Mouse (Mus musculus): ENCODE data around the gene Rbm47. TPM values are rescaled to one million over a fixed set of nuclear protein-coding genes. Genes with fewer than 3 reads are reported as not detected.

Rbm47 gene
- polyA plus RNA-seq, 1 experiment from 2014 or later = 75.0 TPM

DNA sequence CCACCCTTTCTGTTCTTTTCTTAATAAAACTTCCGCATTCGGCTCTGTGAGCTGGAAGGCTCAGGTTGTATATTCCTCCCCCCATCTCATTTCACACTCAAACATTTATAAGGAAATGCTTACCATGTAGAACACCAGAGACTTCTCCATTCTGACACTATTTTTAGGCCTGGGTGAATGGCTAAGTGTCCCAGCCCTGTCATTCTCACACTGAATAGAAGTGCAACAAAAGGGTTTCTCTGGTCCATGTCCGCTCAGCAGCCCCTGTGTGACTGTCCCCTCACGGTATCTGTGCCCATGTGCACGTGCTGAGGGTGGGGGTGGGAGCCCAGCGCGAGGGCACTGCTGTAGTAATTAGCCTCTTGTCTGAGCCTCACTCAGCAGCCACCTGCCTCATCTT, 105.7 kb downstream of the Rbm47 start:
- 49% methylated on average over 7 of the region's 7 CpGs for WGBS
- H3K4me3 ChIP-seq (ENCODE audit: low read length) = no peak overlapping the region
- H3K9me3 ChIP-seq (ENCODE audit: low read length) = no peaks in the 10 kb centered on the region
- H3K4me2 ChIP-seq (replicated peaks; ENCODE audit: low read depth, low read length) = no peak overlapping the region
- H3K4me1 ChIP-seq (ENCODE audit: insufficient read depth, low read length) = peaks cover 31% of the 10 kb centered on the region
- H3K27ac ChIP-seq (ENCODE audit: low read length) = peak overlapping the region; percentile 54
- H3K9ac ChIP-seq (replicated peaks; ENCODE audit: low read length) = no peak overlapping the region
- H3K27me3 ChIP-seq (ENCODE audit: insufficient read depth, low read length) = no peaks in the 10 kb centered on the region
- ATAC-seq (ENCODE audit: low FRiP score, low TSS enrichment) = no peak
- H3K36me3 ChIP-seq (ENCODE audit: insufficient read depth, low read length) = no peaks in the 10 kb centered on the region

DNA sequence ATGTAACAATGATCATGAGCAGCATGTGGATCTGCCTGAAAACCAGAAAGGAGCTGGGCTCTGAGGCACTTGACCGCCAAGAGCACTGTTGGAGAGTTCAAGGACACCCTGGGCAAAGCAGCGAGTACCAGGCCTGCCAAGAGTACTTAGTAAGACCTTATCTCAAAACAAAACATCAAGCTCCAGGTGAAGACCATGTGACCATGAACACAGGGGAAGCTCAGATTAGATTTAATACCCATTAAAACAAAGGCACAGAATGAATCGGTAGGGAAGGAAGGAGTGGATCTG, 110.0 kb downstream of the Rbm47 start:
- Histone ChIP-seq H3K4me2 (replicated peaks; ENCODE audit: low read depth, low read length) (no peak overlapping the region), H3K9ac (replicated peaks; ENCODE audit: low read length) (no peak overlapping the region; the same call in 1 of the 2 replicates), H3K9me3 (ENCODE audit: low read length) (no peaks in the 10 kb centered on the region), H3K27me3 (ENCODE audit: insufficient read depth, low read length) (no peaks in the 10 kb centered on the region), H3K27ac (ENCODE audit: low read length) (peak overlapping the region; percentile 81), H3K4me1 (ENCODE audit: insufficient read depth, low read length) (peaks cover 26% of the 10 kb centered on the region), H3K4me3 (ENCODE audit: low read length) (no peak overlapping the region), H3K36me3 (ENCODE audit: insufficient read depth, low read length) (no peaks in the 10 kb centered on the region)
- WGBS = 64% methylated on average over 3 of the region's 3 CpGs
- no peak for ATAC-seq (ENCODE audit: low FRiP score, low TSS enrichment)

DNA sequence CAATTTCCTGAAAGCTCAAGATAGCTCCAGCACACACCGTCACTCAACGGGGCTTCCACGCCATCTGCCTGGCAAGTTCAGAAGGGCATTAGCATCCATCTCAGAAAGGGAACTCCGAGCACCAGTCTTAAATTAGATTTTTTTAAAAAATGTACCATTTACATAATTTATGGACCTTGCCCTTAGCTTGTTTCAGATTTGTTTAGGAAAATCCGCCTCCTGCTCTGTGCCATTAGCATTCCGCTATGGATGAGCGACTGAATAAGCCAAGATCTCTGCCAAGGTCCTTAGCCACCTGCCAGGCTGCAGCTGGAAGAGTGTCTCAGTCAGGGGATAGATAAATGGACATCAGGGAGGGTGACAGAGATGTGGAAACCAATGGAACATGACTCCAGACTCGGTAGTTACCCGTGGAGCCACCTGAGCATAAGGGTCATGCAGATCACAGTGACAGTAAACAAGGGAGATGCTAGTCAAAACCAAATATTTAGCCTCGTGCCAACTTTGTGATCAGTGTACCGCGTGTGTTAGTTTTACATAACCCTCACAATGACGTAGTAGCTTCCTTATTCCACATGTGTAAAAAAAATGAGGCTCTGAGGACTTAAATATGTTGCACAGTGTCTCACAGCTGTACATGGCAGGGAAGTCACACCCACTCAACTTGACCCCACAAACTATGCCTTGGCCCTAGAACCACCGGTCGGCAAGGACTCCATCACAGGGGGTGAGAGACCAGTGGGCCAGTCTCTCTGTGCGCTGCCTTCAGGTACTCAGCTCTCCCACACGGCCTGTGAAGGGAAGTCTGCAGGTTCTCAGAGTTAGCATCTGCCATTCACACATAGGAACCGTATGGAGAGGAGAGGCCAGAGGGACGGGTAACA, 110.6 kb downstream of the Rbm47 start:
- Histone ChIP-seq H3K4me2 (replicated peaks; ENCODE audit: low read depth, low read length) (no peak overlapping the region), H3K36me3 (ENCODE audit: insufficient read depth, low read length) (no peaks in the 10 kb centered on the region), H3K27me3 (ENCODE audit: insufficient read depth, low read length) (no peaks in the 10 kb centered on the region), H3K4me1 (ENCODE audit: insufficient read depth, low read length) (peaks cover 25% of the 10 kb centered on the region), H3K9ac (replicated peaks; ENCODE audit: low read length) (no peak overlapping the region; the same call in 1 of the 2 replicates), H3K9me3 (ENCODE audit: low read length) (no peaks in the 10 kb centered on the region), H3K4me3 (ENCODE audit: low read length) (no peak overlapping the region), H3K27ac (ENCODE audit: low read length) (peak overlapping the region; percentile 81)
- 43% methylated on average over 19 of the region's 19 CpGs for WGBS
- ATAC-seq (ENCODE audit: low FRiP score, low TSS enrichment) = peak; percentile 84

DNA sequence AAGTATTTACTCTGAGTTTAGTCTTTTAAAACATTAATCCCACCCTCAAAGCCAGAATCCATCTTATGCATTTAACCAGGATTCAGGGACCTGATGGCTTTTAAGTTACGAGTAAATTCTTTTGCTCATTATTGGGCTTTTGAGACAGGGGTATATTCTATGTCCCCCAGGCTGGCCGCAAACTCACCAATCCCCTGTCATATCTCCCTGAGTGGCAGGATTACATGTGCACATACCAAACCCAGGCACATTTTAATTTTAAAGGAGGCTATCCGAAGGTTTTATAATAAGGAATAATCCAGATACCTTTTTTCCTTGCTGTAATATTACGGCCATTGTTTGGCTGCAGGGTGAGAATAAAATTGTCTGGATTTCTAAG, 111.3 kb downstream of the Rbm47 start:
- H3K27me3 ChIP-seq (ENCODE audit: insufficient read depth, low read length) = no peaks in the 10 kb centered on the region
- ATAC-seq (ENCODE audit: low FRiP score, low TSS enrichment) = no peak
- no peaks in the 10 kb centered on the region for H3K9me3 ChIP-seq (ENCODE audit: low read length)
- no peak overlapping the region for H3K4me3 ChIP-seq (ENCODE audit: low read length)
- no peak overlapping the region for H3K9ac ChIP-seq (replicated peaks; ENCODE audit: low read length)
- H3K27ac ChIP-seq (ENCODE audit: low read length) = peak overlapping the region; percentile 7
- no peak overlapping the region for H3K4me2 ChIP-seq (replicated peaks; ENCODE audit: low read depth, low read length)
- no peaks in the 10 kb centered on the region for H3K36me3 ChIP-seq (ENCODE audit: insufficient read depth, low read length)
- WGBS = 75% methylated on average over 4 of the region's 4 CpGs
- peaks cover 20% of the 10 kb centered on the region for H3K4me1 ChIP-seq (ENCODE audit: insufficient read depth, low read length)

DNA sequence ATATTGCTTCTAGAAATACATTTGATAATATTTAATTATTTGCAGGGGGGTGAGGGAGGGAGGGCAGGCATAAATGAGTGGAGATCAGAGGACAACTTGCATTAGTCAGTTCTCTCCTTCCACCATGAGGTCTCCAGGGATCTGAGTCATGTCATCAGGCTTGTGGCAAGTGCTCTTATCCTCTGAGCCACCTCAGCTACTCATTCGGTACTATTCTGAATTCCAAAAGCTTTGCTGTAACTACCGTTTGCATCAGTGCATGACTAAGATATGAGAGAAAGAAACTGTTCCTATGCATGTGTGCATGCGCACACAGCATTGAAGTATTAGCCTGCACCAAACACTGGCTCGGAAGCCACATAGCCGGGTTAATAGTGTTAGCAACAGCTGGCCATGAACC, 114.1 kb downstream of the Rbm47 start:
- H3K9me3 ChIP-seq (ENCODE audit: low read length) = no peaks in the 10 kb centered on the region
- H3K36me3 ChIP-seq (ENCODE audit: insufficient read depth, low read length) = no peaks in the 10 kb centered on the region
- no peak overlapping the region for H3K4me2 ChIP-seq (replicated peaks; ENCODE audit: low read depth, low read length)
- H3K9ac ChIP-seq (replicated peaks; ENCODE audit: low read length) = no peak overlapping the region
- H3K4me1 ChIP-seq (ENCODE audit: insufficient read depth, low read length) = peaks cover 24% of the 10 kb centered on the region
- ATAC-seq (ENCODE audit: low FRiP score, low TSS enrichment) = no peak
- H3K27me3 ChIP-seq (ENCODE audit: insufficient read depth, low read length) = no peaks in the 10 kb centered on the region
- no peak overlapping the region for H3K27ac ChIP-seq (ENCODE audit: low read length)
- 73% methylated on average over 5 of the region's 5 CpGs for WGBS
- H3K4me3 ChIP-seq (ENCODE audit: low read length) = no peak overlapping the region

DNA sequence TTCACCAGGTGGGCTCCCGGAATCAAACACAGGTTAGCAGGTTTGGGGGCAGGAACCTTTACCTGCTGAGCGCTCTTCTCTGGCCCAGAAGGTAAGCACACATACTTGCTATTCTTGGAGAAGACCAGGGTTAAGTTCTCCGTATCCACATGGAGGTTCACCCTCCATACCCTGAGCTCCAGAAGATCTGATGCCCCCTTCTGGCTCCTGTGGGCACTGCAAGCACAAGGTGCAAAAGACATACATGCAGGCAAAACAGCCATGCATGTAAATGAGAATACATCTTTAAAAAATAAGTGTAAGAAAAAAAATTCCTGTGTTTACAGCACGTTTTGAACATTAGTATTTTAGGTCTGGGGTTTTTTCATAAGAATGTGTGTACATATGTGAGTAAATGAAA, 116.2 kb downstream of the Rbm47 start:
- no peak overlapping the region for H3K27ac ChIP-seq (ENCODE audit: low read length)
- no peaks in the 10 kb centered on the region for H3K27me3 ChIP-seq (ENCODE audit: insufficient read depth, low read length)
- no peak overlapping the region for H3K9ac ChIP-seq (replicated peaks; ENCODE audit: low read length)
- no peaks in the 10 kb centered on the region for H3K36me3 ChIP-seq (ENCODE audit: insufficient read depth, low read length)
- H3K4me3 ChIP-seq (ENCODE audit: low read length) = no peak overlapping the region
- H3K4me1 ChIP-seq (ENCODE audit: insufficient read depth, low read length) = peaks cover 16% of the 10 kb centered on the region
- no peaks in the 10 kb centered on the region for H3K9me3 ChIP-seq (ENCODE audit: low read length)
- ATAC-seq (ENCODE audit: low FRiP score, low TSS enrichment) = no peak
- WGBS = 80% methylated on average over 4 of the region's 4 CpGs
- no peak overlapping the region for H3K4me2 ChIP-seq (replicated peaks; ENCODE audit: low read depth, low read length)

DNA sequence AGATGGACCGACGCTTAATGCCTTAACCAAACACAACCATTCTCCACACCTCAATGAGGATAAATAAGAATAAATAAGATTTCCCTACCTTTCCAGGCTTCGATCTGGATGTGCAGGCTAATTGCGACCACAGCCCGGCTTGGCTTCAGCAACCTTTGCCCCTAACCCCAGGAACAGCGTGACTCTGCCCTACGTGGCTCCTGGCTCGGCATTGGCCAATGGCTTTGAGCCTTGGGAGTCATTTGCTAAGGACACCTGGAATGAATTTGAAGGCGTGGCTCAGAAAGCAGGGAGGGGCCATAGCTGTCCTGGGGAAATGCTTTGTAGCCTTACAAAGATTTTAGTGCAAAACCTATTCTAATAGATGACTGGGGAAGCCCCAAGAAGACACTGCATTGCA, 118.5 kb downstream of the Rbm47 start:
- Histone ChIP-seq H3K9ac (replicated peaks; ENCODE audit: low read length) (no peak overlapping the region), H3K27me3 (ENCODE audit: insufficient read depth, low read length) (no peaks in the 10 kb centered on the region), H3K4me2 (replicated peaks; ENCODE audit: low read depth, low read length) (peak overlapping the region; percentile 35), H3K4me3 (ENCODE audit: low read length) (peak overlapping the region; percentile 39), H3K27ac (ENCODE audit: low read length) (peak overlapping the region; percentile 86), H3K9me3 (ENCODE audit: low read length) (no peaks in the 10 kb centered on the region), H3K36me3 (ENCODE audit: insufficient read depth, low read length) (no peaks in the 10 kb centered on the region), H3K4me1 (ENCODE audit: insufficient read depth, low read length) (peaks cover 21% of the 10 kb centered on the region)
- 0 out of 2 replicates have a peak, but pooled peaks have one; percentile 17 for ATAC-seq (ENCODE audit: low FRiP score, low TSS enrichment)
- 54% methylated on average over 9 of the region's 9 CpGs for WGBS

DNA sequence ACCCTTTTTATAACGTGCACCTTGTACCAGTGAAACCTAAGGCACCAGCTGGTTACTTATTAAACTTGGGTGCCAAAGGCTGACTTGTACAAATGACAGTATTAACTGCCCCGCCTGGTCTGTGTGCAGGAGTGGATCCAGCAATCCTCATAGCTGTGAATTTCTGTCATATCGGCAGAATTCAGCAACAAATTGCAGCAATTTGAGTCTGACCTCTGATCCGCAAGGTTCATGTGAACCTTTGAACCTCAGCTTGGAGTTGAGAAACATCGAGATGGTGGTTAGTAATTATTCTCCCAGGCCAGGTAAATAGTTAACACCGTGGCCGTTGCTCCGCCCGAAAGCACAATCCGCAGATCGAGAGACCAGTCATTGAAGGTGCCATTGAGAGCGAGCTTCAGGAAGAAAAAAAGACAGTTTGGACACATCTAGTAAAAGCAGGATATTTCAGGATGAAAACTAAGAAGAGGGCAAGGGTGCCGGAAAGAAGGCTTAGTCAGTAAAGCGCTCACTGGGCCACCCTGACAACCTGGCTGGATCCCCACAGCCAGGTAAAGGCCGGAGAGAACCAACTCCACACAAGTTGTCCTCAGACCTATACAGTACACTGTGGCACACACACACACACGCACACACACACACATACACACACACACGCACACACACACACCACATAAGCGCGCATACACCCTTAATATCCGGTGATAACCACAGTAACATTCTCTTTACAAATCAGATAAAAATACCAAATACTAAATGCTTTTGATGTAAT, 120.0 kb downstream of the Rbm47 start:
- Histone ChIP-seq H3K27ac (ENCODE audit: low read length) (peak overlapping the region; percentile 86), H3K9me3 (ENCODE audit: low read length) (no peaks in the 10 kb centered on the region), H3K9ac (replicated peaks; ENCODE audit: low read length) (peak overlapping the region; percentile 56), H3K4me1 (ENCODE audit: insufficient read depth, low read length) (peaks cover 25% of the 10 kb centered on the region), H3K4me2 (replicated peaks; ENCODE audit: low read depth, low read length) (peak overlapping the region; percentile 35), H3K4me3 (ENCODE audit: low read length) (peak overlapping the region; percentile 39), H3K36me3 (ENCODE audit: insufficient read depth, low read length) (no peaks in the 10 kb centered on the region), H3K27me3 (ENCODE audit: insufficient read depth, low read length) (no peaks in the 10 kb centered on the region)
- ATAC-seq (ENCODE audit: low FRiP score, low TSS enrichment) = peak; percentile 94
- WGBS = 65% methylated on average over 20 of the region's 20 CpGs

DNA sequence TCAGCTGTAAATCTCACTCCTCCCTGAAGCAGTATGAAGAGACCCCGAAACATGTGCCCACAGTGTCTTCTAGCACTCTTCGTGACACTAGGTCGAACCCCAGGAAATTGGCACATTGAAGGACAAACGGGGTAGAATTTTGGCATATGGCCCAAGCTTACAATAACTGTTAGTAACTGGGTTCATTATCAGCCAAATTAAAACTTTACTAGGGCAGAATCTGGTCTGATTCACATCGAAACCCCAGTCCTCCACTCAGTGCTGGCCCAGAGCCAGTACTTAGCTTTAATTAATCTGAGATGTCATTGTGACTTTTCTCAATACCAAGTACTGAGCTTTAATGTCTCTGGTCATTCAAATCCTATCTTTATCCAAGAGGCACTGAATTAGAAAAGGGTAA, 122.1 kb downstream of the Rbm47 start:
- no peak overlapping the region for H3K9ac ChIP-seq (replicated peaks; ENCODE audit: low read length)
- no peaks in the 10 kb centered on the region for H3K27me3 ChIP-seq (ENCODE audit: insufficient read depth, low read length)
- H3K36me3 ChIP-seq (ENCODE audit: insufficient read depth, low read length) = no peaks in the 10 kb centered on the region
- peaks cover 33% of the 10 kb centered on the region for H3K4me1 ChIP-seq (ENCODE audit: insufficient read depth, low read length)
- H3K4me3 ChIP-seq (ENCODE audit: low read length) = no peak overlapping the region
- peak overlapping the region; percentile 86 for H3K27ac ChIP-seq (ENCODE audit: low read length)
- H3K9me3 ChIP-seq (ENCODE audit: low read length) = no peaks in the 10 kb centered on the region
- WGBS = 72% methylated on average over 5 of the region's 5 CpGs
- ATAC-seq (ENCODE audit: low FRiP score, low TSS enrichment) = no peak
- 0 out of 2 replicates have a peak overlapping the region, but pooled peaks have one; percentile 10 for H3K4me2 ChIP-seq (replicated peaks; ENCODE audit: low read depth, low read length)

DNA sequence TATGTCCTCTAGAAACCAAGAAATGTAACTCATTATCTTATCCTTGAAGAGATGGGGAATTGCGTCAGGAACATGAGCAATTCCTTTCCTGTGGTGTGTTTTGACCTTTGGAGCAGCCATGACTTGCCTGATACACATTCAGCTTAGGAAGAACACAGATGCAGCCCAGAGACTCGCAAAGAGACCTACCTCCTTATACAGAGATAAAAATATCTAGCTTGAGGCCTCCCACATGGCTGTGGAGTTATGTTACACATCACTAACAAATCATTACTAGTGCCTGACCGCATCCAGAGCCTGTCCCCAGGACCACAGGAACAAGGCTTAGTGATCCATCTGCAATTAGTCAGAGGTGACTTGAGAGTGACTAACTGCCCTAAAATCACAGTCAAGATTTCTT, 126.6 kb downstream of the Rbm47 start:
- H3K4me2 ChIP-seq (replicated peaks; ENCODE audit: low read depth, low read length) = no peak overlapping the region
- H3K36me3 ChIP-seq (ENCODE audit: insufficient read depth, low read length) = 0 out of 2 replicates have a peak, but pooled peaks cover 4% of the 10 kb centered on the region
- H3K27ac ChIP-seq (ENCODE audit: low read length) = no peak overlapping the region
- no peak overlapping the region for H3K4me3 ChIP-seq (ENCODE audit: low read length)
- H3K4me1 ChIP-seq (ENCODE audit: insufficient read depth, low read length) = peaks cover 31% of the 10 kb centered on the region
- 40% methylated on average over 3 of the region's 3 CpGs for WGBS
- ATAC-seq (ENCODE audit: low FRiP score, low TSS enrichment) = no peak
- no peak overlapping the region for H3K9ac ChIP-seq (replicated peaks; ENCODE audit: low read length)
- no peaks in the 10 kb centered on the region for H3K27me3 ChIP-seq (ENCODE audit: insufficient read depth, low read length)
- H3K9me3 ChIP-seq (ENCODE audit: low read length) = no peaks in the 10 kb centered on the region
